Mouse (Mus musculus): ENCODE results near the gene Ppp4r3a.

Gene Ppp4r3a

DNA sequence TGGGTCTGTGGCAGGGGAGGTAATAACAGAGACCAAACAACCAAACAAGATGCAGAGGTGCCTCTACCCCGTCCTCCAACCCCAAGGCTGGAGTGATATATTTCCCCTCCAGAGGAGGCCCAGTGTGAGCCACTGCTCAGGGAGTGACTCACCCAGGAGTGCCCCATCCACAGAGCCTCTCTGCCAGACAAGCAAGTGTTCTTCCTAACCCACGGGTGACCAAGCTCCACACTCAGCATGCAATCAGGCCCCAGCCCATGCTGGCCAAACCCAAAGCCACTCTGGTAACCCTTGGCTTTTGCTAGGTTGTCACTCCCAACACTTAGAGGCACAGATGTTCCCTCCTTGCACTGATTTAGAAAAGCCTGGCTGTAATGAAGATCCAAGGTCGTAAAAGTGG is 90.4 kb downstream of the Ppp4r3a start:
- no peak for DNase-seq (ENCODE audit: low spot score in 2 of 2)

DNA sequence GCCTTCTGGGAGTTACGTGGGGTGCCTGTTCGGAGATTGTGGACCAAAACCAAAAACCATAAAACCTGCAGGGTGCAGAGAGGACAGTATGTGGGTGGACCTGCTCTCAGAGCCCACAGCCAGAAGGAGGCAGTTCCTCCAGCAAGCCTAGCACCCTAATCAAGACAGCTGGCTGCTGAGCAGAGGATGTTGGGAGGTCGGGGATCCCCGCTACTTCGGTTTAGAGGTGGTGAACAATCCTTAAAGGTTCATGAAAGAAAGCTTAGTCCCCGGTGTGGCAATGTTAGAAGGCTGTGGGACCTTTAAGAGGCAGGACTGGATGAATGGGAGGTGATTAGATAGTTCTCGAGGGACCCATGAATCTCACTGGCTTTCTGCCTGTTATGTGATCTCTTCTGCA is 91.0 kb downstream of the Ppp4r3a start:
- DNase-seq (ENCODE audit: low spot score in 2 of 2), result no peak

DNA sequence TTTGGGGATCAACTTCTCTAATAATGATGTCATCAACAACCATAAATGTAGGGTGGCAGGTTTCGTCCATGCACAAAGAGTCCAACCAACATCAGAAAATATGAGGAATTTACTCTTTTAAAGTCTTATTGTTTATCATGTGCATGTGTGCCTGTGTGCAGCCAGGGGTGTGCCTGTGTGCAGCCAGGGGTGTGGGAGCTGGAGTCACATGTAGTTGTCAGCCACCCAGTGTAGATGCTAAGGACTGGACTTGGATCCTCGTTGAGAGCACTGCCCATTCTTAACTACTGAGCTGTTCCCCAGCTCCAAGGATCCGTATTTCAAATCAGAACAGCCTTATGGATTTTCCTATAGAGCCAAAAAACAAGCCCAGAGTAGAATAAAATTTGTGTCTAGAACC is 92.4 kb downstream of the Ppp4r3a start:
- no peak for DNase-seq (ENCODE audit: low spot score in 2 of 2)

DNA sequence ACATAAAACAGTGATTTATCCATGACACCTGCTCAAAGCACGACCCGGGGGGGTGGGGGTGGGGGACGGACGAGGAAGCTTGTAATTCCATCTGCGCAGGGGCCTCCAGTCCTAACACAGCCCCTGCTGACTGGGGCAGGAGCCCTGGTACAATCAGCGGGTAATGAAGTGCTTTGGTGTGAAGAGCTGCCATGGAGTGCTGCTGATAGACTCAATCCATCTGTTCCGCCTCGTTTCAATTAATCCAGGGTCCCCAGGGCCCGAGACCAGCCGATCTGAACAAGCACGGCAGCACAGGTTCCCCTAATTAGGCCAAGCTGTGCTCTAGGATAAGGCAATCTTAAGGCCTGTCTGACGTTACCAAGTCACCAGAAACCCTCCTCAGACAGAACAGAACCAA is 93.2 kb downstream of the Ppp4r3a start:
- no peak for DNase-seq (ENCODE audit: low spot score in 2 of 2)

DNA sequence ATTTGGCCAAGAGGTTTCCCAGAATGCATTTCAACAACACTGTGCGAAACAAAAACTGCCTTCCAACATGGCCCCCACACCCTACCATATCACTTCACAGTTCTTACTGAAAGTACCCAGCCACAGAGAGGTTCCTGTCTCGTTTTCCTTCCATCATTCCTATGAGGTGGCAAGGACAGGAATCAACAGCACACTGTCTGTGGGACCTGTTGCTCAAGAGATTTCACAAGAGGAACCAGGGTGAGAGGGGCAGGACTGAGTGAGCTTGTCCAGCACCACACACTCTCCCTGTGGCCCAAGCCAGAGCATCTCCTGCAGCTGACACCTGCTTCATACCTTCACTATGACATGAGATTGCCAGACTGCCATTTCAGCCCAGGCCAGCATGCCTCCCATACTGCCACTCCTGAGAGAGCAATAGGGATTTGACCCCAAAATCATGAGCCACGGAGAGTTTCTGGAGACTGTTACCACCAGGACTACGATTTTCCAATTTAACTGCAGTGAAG is 93.7 kb downstream of the Ppp4r3a start:
- DNase-seq (ENCODE audit: low spot score in 2 of 2), result no peak

Measured in thymus, postnatal 10 days (tissue).